Mouse (Mus musculus): Measurements from ENCODE around the gene Cox6b1. TPM values are rescaled to one million over a fixed set of nuclear protein-coding genes. Genes with fewer than 3 reads are reported as not detected.

Gene Cox6b1
- polyA plus RNA-seq, 1 experiment from 2014 or later: 766 TPM

- Histone ChIP-seq H3K4me3 (no peak overlapping the region), H3K27me3 (no peaks in the 10 kb centered on the region), H3K27ac (no peak overlapping the region), H3K36me3 (peaks cover 100% of the 10 kb centered on the region), H3K9ac (no peak overlapping the region), H3K9me3 (no peaks in the 10 kb centered on the region), H3K4me2 (replicated peaks) (no peak overlapping the region), H3K4me1 (no peaks in the 10 kb centered on the region)
- 92% methylated on average over 8 of the region's 8 CpGs for WGBS
- ATAC-seq (ENCODE audit: low FRiP score, low read depth): no peak
Observed at GRCm38 (mm10) chr7:30579950-30580349, 46.0 kb downstream of the Cox6b1 start.

GRCm38 (mm10) chr7:30572969-30573368 is 53.0 kb downstream of the Cox6b1 start:
- H3K4me1 ChIP-seq: no peaks in the 10 kb centered on the region
- no peak for ATAC-seq (ENCODE audit: low FRiP score, low read depth)
- peaks cover 97% of the 10 kb centered on the region for H3K36me3 ChIP-seq
- H3K27ac ChIP-seq: no peak overlapping the region
- WGBS: 87% methylated on average over 2 of the region's 2 CpGs
- H3K9ac ChIP-seq: no peak overlapping the region
- H3K4me3 ChIP-seq: no peak overlapping the region
- H3K9me3 ChIP-seq: no peaks in the 10 kb centered on the region
- no peaks in the 10 kb centered on the region for H3K27me3 ChIP-seq
- H3K4me2 ChIP-seq (replicated peaks): no peak overlapping the region

GRCm38 (mm10) chr7:30572389-30572788 is 53.6 kb downstream of the Cox6b1 start:
- H3K36me3 ChIP-seq: peaks cover 95% of the 10 kb centered on the region
- H3K27me3 ChIP-seq: no peaks in the 10 kb centered on the region
- no peak overlapping the region for H3K4me2 ChIP-seq (replicated peaks)
- no peak overlapping the region for H3K27ac ChIP-seq
- H3K9me3 ChIP-seq: no peaks in the 10 kb centered on the region
- no peaks in the 10 kb centered on the region for H3K4me1 ChIP-seq
- no peak for ATAC-seq (ENCODE audit: low FRiP score, low read depth)
- WGBS: 91% methylated on average over 5 of the region's 5 CpGs
- H3K4me3 ChIP-seq: no peak overlapping the region
- no peak overlapping the region for H3K9ac ChIP-seq

GRCm38 (mm10) chr7:30567555-30567954 is 58.4 kb downstream of the Cox6b1 start:
- WGBS: 91% methylated on average over 11 of the region's 11 CpGs
- Histone ChIP-seq H3K36me3 (peaks cover 70% of the 10 kb centered on the region), H3K4me1 (peaks cover 7% of the 10 kb centered on the region), H3K4me2 (replicated peaks) (no peak overlapping the region), H3K9me3 (no peaks in the 10 kb centered on the region), H3K27me3 (no peaks in the 10 kb centered on the region), H3K27ac (no peak overlapping the region), H3K4me3 (no peak overlapping the region), H3K9ac (no peak overlapping the region)
- no peak for ATAC-seq (ENCODE audit: low FRiP score, low read depth)

Small RNA genes within 50 kb of the gene (microRNA-seq; reads per million reads assigned to microRNA genes)
- not detected for gene Mir3569

Other genes with a start within 250 kb of the Cox6b1 start
- 29.7 and 32.7 TPM in 2 replicates for gene Tyrobp, start 212.4 kb downstream of the Cox6b1 start, polyA plus RNA-seq (2015; fragmentation: Nextera tagmentation; extraction: Ambion mirVana)
- gene Hcst, start 206.3 kb downstream of the Cox6b1 start, polyA plus RNA-seq (2015; fragmentation: Nextera tagmentation; extraction: Ambion mirVana): 0.64 and 0.68 TPM in 2 replicates
- 1.3 and 2.0 TPM in 2 replicates for gene Nfkbid, start 204.4 kb downstream of the Cox6b1 start, polyA plus RNA-seq (2015; fragmentation: Nextera tagmentation; extraction: Ambion mirVana)
- gene Aplp1, start 180.6 kb downstream of the Cox6b1 start, polyA plus RNA-seq (2015; fragmentation: Nextera tagmentation; extraction: Ambion mirVana): 38.4 and 44.2 TPM in 2 replicates
- 0.20 and 0.23 TPM in 2 replicates for gene Kirrel2, start 168.5 kb downstream of the Cox6b1 start, polyA plus RNA-seq (2015; fragmentation: Nextera tagmentation; extraction: Ambion mirVana)
- gene Nphs1, start 167.8 kb downstream of the Cox6b1 start, polyA plus RNA-seq (2015; fragmentation: Nextera tagmentation; extraction: Ambion mirVana): 0.09 TPM in 2 replicates
- 0.32 TPM in 1 of 2 replicates, not detected in the other for gene Prodh2, start 132.5 kb downstream of the Cox6b1 start, polyA plus RNA-seq (2015; fragmentation: Nextera tagmentation; extraction: Ambion mirVana)
- 11.4 and 11.6 TPM in 2 replicates for gene Arhgap33, start 91.1 kb downstream of the Cox6b1 start, polyA plus RNA-seq (2015; fragmentation: Nextera tagmentation; extraction: Ambion mirVana)
- gene Hspb6, start 74.0 kb downstream of the Cox6b1 start, polyA plus RNA-seq (2015; fragmentation: Nextera tagmentation; extraction: Ambion mirVana): 15.4 and 17.5 TPM in 2 replicates
- gene Proser3, start 73.9 kb downstream of the Cox6b1 start, polyA plus RNA-seq (2015; fragmentation: Nextera tagmentation; extraction: Ambion mirVana): 13.9 TPM in 2 replicates
- gene Lin37, start 66.3 kb downstream of the Cox6b1 start, polyA plus RNA-seq (2015; fragmentation: Nextera tagmentation; extraction: Ambion mirVana): 44.2 and 48.3 TPM in 2 replicates
- 81.3 and 91.1 TPM in 2 replicates for gene U2af1l4, start 62.9 kb downstream of the Cox6b1 start, polyA plus RNA-seq (2015; fragmentation: Nextera tagmentation; extraction: Ambion mirVana)
- gene Gm49396, start 62.8 kb downstream of the Cox6b1 start, polyA plus RNA-seq (2015; fragmentation: Nextera tagmentation; extraction: Ambion mirVana): 13.8 and 14.1 TPM in 2 replicates
- 134 and 141 TPM in 2 replicates for gene Psenen, start 62.5 kb downstream of the Cox6b1 start, polyA plus RNA-seq (2015; fragmentation: Nextera tagmentation; extraction: Ambion mirVana)
- gene Igflr1, start 60.7 kb downstream of the Cox6b1 start, polyA plus RNA-seq (2015; fragmentation: Nextera tagmentation; extraction: Ambion mirVana): 3.2 and 4.9 TPM in 2 replicates
- gene Kmt2b, start 37.4 kb downstream of the Cox6b1 start, polyA plus RNA-seq (2015; fragmentation: Nextera tagmentation; extraction: Ambion mirVana): 11.0 and 12.6 TPM in 2 replicates
- 0.23 and 0.60 TPM in 2 replicates for gene Zbtb32, start 27.2 kb downstream of the Cox6b1 start, polyA plus RNA-seq (2015; fragmentation: Nextera tagmentation; extraction: Ambion mirVana)
- 1.5 and 1.7 TPM in 2 replicates for gene Upk1a, start 13.3 kb downstream of the Cox6b1 start, polyA plus RNA-seq (2015; fragmentation: Nextera tagmentation; extraction: Ambion mirVana)
- not detected in 2 replicates for gene Etv2, start 9.7 kb upstream of the Cox6b1 start, polyA plus RNA-seq (2015; fragmentation: Nextera tagmentation; extraction: Ambion mirVana)
- 127 and 130 TPM in 2 replicates for gene Rbm42, start 24.2 kb upstream of the Cox6b1 start, polyA plus RNA-seq (2015; fragmentation: Nextera tagmentation; extraction: Ambion mirVana)
- gene Haus5, start 38.8 kb upstream of the Cox6b1 start, polyA plus RNA-seq (2015; fragmentation: Nextera tagmentation; extraction: Ambion mirVana): 45.3 and 50.0 TPM in 2 replicates
- gene Pmis2, start 45.5 kb upstream of the Cox6b1 start, polyA plus RNA-seq (2015; fragmentation: Nextera tagmentation; extraction: Ambion mirVana): not detected in 2 replicates
- not detected in 2 replicates for gene 2200002J24Rik, start 72.8 kb upstream of the Cox6b1 start, polyA plus RNA-seq (2015; fragmentation: Nextera tagmentation; extraction: Ambion mirVana)
- 0.09 and 0.40 TPM in 2 replicates for gene Atp4a, start 86.1 kb upstream of the Cox6b1 start, polyA plus RNA-seq (2015; fragmentation: Nextera tagmentation; extraction: Ambion mirVana)
- gene Tmem147, start 103.4 kb upstream of the Cox6b1 start, polyA plus RNA-seq (2015; fragmentation: Nextera tagmentation; extraction: Ambion mirVana): 187 and 189 TPM in 2 replicates
- gene Gapdhs, start 117.5 kb upstream of the Cox6b1 start, polyA plus RNA-seq (2015; fragmentation: Nextera tagmentation; extraction: Ambion mirVana): 0.51 and 0.71 TPM in 2 replicates
- gene Sbsn, start 125.3 kb upstream of the Cox6b1 start, polyA plus RNA-seq (2015; fragmentation: Nextera tagmentation; extraction: Ambion mirVana): 1.6 and 2.2 TPM in 2 replicates
- 7.3 and 11.9 TPM in 2 replicates for gene Dmkn, start 137.6 kb upstream of the Cox6b1 start, polyA plus RNA-seq (2015; fragmentation: Nextera tagmentation; extraction: Ambion mirVana)
- gene Krtdap, start 161.7 kb upstream of the Cox6b1 start, polyA plus RNA-seq (2015; fragmentation: Nextera tagmentation; extraction: Ambion mirVana): 51.5 and 65.4 TPM in 2 replicates
- not detected in 2 replicates for gene Ffar2, start 197.6 kb upstream of the Cox6b1 start, polyA plus RNA-seq (2015; fragmentation: Nextera tagmentation; extraction: Ambion mirVana)
- not detected in 2 replicates for gene Ffar3, start 230.0 kb upstream of the Cox6b1 start, polyA plus RNA-seq (2015; fragmentation: Nextera tagmentation; extraction: Ambion mirVana)
- gene Ffar1, start 235.4 kb upstream of the Cox6b1 start, polyA plus RNA-seq (2015; fragmentation: Nextera tagmentation; extraction: Ambion mirVana): not detected in 2 replicates

Data from limb, embryonic 13.5 days (tissue).